Mouse (Mus musculus) liver, adult 2 months (tissue): ENCODE data around the gene Gm10392.

ENCODE experiments used
- CTCF ChIP-seq: fragments of 200-500 bp; IDR thresholded peaks from 2 replicates; pipeline ENCODE4 v1.5.1; 2011; ENCODE audit warnings: low read depth, low read length, control low read depth
- POLR2A ChIP-seq: fragments of 200-500 bp; IDR thresholded peaks from 2 replicates; pipeline ENCODE4 v1.6.1; 2011; ENCODE audit warnings: low read length, control low read depth; ENCODE audit not compliant: insufficient read depth; ENCODE audit errors: extremely low read depth

GRCm38 (mm10) chr11:77471407-77471806, 47.6 kb downstream of the Gm10392 start:
- no peak for TF ChIP-seq CTCF
- TF ChIP-seq POLR2A = no peak
